Mouse (Mus musculus) adrenal gland, adult 2 months (tissue): ENCODE measurements at regions not wholly inside any gene's neighbourhood (a gene's known extent, or its start where the extent isn't known, plus 50 kb on each side); places are given as distances from the start of the nearest gene placed in this dataset.

ENCODE experiments used
- DNase-seq: peaks from one replicate; pipeline ENCODE4 v3.0.0; 2021

GRCm38 (mm10) chr12:77179138-77179537 is 58.8 kb upstream of the Fut8 start:
- no peak for DNase-seq

- peak; percentile 37 for DNase-seq
Observed at GRCm38 (mm10) chr12:77177811-77178578, 59.9 kb upstream of the Fut8 start.

- DNase-seq, result no peak
Observed at GRCm38 (mm10) chr12:77177303-77177702, 60.6 kb upstream of the Fut8 start.

DNA sequence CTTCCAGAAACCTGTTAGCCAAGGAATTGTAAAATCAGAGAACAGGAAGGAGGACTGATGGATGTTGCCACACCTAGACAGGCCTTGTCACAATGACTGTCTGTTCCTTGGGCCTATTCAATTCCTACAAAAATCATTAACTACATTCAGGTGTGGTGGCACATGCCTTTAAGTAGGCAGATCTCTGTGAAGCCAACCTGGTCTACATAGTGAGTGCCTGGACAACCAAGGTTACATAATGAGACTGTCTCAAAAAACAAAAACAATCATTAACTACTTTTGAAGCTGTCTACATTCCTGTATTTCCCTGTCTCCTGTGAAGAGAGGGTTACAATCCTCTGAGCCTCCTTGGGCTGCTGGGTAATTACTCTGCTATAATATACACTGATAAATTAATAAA is 63.9 kb upstream of the Fut8 start:
- no peak for DNase-seq

DNA sequence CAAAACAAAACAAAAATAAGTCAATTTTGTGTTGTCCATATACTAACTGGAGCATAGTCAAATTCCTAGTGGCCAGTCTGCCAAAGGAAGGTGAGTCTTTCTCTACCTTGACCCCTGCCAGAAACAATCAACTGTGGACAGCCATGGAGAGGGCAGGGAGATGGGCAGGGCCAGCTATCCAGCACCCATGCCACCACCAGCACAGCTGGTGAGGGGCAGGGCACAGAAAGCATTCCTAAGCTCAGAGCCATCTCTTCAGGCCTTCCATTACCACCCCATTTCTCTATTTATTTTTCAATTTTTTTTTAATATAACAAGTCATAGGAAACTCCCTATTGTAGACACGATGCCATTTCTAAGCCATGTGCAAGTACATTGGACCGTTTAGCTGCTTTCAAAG is 65.4 kb upstream of the Fut8 start:
- DNase-seq, result no peak

- DNase-seq, result no peak
Observed at GRCm38 (mm10) chr12:77170257-77170656, 67.7 kb upstream of the Fut8 start.

DNA sequence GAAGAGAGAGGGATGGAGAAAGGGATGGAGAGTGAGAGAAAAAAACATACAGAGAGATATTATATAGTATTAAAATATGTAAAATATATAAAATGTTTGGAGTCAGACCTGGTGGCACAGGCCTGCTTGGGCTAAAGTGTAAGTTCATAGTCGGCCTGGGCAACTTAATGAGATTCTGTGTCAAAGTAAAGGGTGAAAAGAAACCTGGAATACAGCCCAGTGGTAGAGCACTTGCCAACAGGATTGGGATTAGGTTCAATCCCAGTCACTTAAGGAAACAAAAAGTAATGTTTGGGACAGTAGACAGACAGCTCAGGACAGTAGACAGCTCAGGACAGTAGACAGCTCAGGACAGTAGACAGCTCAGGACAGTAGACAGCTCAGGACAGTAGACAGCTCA is 69.6 kb upstream of the Fut8 start:
- no peak for DNase-seq

DNA sequence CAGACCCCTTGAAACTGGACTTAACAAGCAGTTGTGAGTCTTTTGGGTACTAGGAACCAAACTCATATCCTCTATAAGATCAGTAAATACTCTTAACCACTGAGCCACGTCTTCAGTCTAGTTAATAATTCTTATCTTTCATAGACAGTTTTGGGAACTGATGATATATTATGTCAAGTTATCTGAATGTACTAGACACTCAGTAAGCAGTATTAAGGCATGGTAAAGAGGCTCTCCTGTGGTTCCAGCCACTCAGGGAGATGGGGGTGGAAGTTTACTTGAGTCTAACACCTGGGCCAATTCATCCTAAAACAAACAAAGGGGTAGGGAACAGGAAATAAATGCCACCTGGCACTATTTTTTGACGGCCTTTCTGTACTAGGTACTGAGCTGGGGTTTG is 81.2 kb upstream of the Fut8 start:
- no peak for DNase-seq

DNA sequence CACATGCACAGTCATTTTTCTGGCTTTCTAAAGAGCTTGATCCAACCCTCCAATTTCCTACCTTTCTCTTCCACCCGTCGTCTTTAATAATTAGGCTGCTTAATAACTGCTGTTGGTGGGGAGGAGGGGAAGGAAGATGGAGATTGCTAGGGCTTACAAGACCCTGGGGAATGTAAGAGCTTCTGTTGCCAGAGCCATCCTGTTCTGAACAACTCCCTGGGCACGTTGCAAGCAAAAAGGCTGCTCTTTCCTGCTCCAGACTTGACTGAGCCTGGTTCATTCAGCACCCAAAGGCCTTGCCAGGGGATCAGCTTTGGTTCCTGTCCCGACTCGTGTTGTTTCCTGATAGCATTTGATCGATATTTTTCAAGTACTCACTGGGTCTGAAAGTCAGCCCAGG is 82.3 kb upstream of the Fut8 start:
- DNase-seq, result no peak

DNA sequence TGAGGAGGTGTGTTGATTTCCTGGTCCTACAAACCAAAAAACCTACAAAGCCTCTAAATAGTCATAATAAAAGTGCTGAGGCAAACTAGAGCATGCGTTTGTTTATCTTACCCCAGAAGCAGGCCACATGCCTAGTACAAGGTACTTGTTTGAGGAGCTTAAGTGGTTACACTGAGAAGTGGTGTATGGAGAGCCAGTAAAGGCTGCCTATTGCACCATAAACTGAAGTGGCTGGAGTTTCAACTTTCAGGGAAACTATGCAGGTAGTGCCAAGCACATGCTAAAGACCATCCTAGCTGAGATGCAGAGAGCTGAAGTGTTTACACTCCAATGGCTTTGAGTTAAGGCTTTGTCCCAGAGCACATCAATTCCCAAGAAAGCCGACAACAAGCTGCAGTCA is 86.5 kb upstream of the Fut8 start:
- no peak for DNase-seq

DNA sequence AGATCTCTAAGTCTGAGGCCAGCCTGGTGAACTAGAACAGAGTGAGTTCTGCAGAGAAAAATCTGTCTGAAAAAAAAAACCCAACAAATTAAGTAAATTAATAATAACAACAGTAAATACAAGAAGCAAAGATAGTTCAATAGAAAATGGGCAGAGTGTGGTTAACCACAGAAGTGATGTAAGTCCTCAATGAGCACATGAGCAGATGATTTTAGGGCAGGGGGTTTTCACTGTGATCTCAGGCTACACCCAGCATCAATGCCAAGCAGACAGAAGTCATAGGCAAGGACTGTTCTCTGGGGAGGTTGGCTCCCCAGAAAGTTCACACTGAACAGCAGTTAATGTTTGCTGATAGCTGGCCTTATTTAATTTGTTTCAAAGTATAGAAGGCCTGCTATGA is 88.1 kb upstream of the Fut8 start:
- no peak for DNase-seq

GRCm38 (mm10) chr12:77148146-77148545 is 89.8 kb upstream of the Fut8 start:
- DNase-seq, result no peak

DNA sequence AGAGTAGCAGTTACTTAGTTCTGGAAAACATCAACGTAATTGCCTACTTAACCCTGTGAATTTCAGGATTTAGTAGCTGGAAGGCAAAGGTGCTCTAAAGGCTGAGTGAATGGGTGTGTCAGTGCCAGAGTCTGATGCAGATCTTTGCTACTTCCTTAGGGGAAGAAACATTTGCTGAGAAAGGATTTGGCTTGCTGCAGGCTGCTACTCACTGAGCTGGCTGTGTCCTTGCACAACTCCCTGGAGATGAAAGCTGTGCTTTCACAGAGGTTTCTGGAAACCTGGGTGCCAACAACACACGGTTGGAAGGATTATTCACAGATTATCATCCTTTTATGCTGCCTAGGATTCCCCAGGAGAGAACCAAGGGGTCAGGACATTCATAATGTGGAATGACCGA is 94.0 kb upstream of the Fut8 start:
- DNase-seq, result peak; percentile 9

GRCm38 (mm10) chr12:77143521-77143920 is 94.4 kb upstream of the Fut8 start:
- no peak for DNase-seq

GRCm38 (mm10) chr12:77143105-77143504 is 94.8 kb upstream of the Fut8 start:
- no peak for DNase-seq

GRCm38 (mm10) chr12:77142224-77142623 is 95.7 kb upstream of the Fut8 start:
- no peak for DNase-seq

- no peak for DNase-seq
Observed at GRCm38 (mm10) chr12:77141260-77142201, 96.4 kb upstream of the Fut8 start.

- DNase-seq, result no peak
Observed at GRCm38 (mm10) chr12:77140656-77141055, 97.3 kb upstream of the Fut8 start.

DNA sequence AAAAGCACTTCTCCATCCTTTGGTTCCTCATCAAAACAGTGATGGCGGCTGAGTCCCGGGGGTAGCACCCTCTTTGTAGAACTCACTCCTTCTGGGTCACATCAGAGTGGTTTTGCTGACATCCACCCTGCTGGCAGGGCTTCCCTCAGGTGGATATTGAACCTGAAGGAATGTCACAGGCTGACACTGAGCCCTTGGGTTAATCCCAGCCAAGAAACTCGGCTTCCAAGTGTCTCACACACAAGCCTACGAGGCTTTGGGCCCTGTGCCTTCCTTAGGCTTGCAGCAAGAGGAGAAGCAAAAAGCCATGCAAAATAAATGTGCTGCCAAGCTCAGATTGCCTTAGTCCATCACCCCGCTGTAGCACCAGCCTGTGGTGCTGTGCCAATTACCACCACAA is 97.8 kb upstream of the Fut8 start:
- no peak for DNase-seq

- DNase-seq, result no peak
Observed at GRCm38 (mm10) chr12:77139718-77140117, 98.2 kb upstream of the Fut8 start.

- no peak for DNase-seq
Observed at GRCm38 (mm10) chr12:77138506-77139201, 99.3 kb upstream of the Fut8 start.

DNA sequence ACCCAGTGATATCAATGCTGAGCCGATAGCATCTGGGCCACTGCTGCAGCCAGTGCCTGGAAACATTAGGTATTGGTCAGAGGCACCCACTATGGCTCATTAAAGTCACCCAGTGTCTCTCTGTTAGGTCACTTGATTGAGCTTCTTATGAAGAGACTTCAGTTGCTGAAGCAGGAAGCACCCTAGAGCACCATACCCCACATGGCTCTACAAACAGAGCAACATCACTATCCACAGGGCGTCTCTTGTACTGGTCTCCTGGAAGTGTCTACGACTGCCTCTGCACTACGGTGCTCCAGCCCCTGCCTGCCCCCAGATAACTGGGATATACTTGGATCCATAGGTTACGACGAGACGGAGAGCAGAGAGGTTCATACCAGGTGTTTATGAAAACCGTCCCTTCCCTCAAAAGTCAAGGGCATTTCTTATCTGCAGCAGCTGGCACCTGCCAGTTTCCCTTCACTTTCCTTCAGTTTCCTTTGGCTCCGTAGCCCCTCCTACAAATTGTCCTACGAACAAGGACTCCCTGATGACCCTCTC is 100.6 kb upstream of the Fut8 start:
- DNase-seq, result no peak

- DNase-seq, result no peak
Observed at GRCm38 (mm10) chr12:77135661-77136060, 102.3 kb upstream of the Fut8 start.
